Mouse (Mus musculus): Measurements from ENCODE around the gene Nars2. TPM values are rescaled to one million over a fixed set of nuclear protein-coding genes. Genes with fewer than 3 reads are reported as not detected.
"Not testable (repeated sequence)": the region's sequence is repeated elsewhere in the genome, so short reads cannot be mapped to it uniquely, and the experiment has no call there.

Gene Nars2
- polyA plus RNA-seq, 1 experiment from 2014 or later = 25.7 TPM

GRCm38 (mm10) chr7:96915452-96916105 lies 35.7 kb upstream of the Nars2 start:
- no peaks in the 10 kb centered on the region for H3K4me1 ChIP-seq (replicated peaks)
- no peaks in the 10 kb centered on the region for H3K27me3 ChIP-seq (replicated peaks)
- ATAC-seq = peak; percentile 60
- no peaks in the 10 kb centered on the region for H3K9me3 ChIP-seq
- H3K27ac ChIP-seq = no peak overlapping the region
- no peaks in the 10 kb centered on the region for H3K36me3 ChIP-seq
- no peak overlapping the region for H3K4me3 ChIP-seq (replicated peaks)
- WGBS = 1% methylated on average over 2 of the region's 2 CpGs
- no peak overlapping the region for H3K9ac ChIP-seq
- H3K4me2 ChIP-seq (replicated peaks) = no peak overlapping the region

GRCm38 (mm10) chr7:96920447-96921095 lies 30.7 kb upstream of the Nars2 start:
- H3K27ac ChIP-seq = no peak overlapping the region
- H3K4me3 ChIP-seq (replicated peaks) = no peak overlapping the region
- H3K9ac ChIP-seq = no peak overlapping the region
- no peak for ATAC-seq
- no peaks in the 10 kb centered on the region for H3K27me3 ChIP-seq (replicated peaks)
- 84% methylated on average over 7 of the region's 7 CpGs for WGBS
- no peak overlapping the region for H3K4me2 ChIP-seq (replicated peaks)
- no peaks in the 10 kb centered on the region for H3K36me3 ChIP-seq
- no peaks in the 10 kb centered on the region for H3K4me1 ChIP-seq (replicated peaks)
- H3K9me3 ChIP-seq = no peaks in the 10 kb centered on the region

- no peaks in the 10 kb centered on the region for H3K9me3 ChIP-seq
- no peaks in the 10 kb centered on the region for H3K36me3 ChIP-seq
- H3K27ac ChIP-seq = no peak overlapping the region
- 95% methylated on average over 2 of the region's 2 CpGs for WGBS
- no peak for ATAC-seq
- no peak overlapping the region for H3K4me3 ChIP-seq (replicated peaks)
- H3K27me3 ChIP-seq (replicated peaks) = no peaks in the 10 kb centered on the region
- H3K9ac ChIP-seq = no peak overlapping the region
- no peaks in the 10 kb centered on the region for H3K4me1 ChIP-seq (replicated peaks)
- H3K4me2 ChIP-seq (replicated peaks) = no peak overlapping the region
These were observed 28.4 kb upstream of the Nars2 start for GRCm38 (mm10) chr7:96922927-96923326.

DNA sequence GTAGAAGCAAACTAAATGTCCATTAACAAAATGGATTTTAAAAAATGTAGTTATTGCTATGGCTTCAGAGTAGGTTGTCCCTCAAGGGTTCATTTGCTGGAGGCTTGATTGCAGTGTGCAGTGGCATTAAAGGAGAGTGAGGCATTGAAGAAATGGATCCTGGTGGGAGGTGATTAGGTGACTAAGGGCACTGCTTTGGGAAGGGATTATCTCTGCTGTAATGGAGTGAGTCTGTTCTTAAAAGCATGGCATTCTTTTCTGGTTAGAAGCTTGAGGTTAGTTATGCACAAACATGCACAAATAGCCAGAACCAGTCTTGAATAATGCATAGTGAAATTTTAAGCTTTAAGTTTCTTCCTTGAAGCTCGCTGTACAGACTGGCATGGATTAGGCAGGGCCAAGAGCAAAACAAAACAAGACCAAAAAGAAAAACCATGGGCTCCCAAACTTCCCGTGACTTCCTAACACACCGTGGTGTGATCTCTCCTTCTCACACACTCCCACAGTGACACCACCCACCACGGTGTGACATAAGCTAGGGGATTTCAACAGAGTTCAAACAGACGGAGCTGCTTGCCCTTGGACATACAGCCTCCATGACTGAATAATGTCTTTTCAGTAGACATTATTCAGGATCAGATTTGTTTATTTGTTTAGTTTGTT lies 7.5 kb upstream of the Nars2 start:
- no peak overlapping the region for H3K27ac ChIP-seq
- H3K27me3 ChIP-seq (replicated peaks) = no peaks in the 10 kb centered on the region
- no peaks in the 10 kb centered on the region for H3K36me3 ChIP-seq
- WGBS = 79% methylated on average over 5 of the region's 5 CpGs
- no peak overlapping the region for H3K4me2 ChIP-seq (replicated peaks)
- no peak overlapping the region for H3K4me3 ChIP-seq (replicated peaks)
- no peaks in the 10 kb centered on the region for H3K4me1 ChIP-seq (replicated peaks)
- H3K9ac ChIP-seq = no peak overlapping the region
- H3K9me3 ChIP-seq = 0 out of 2 replicates have a peak, but pooled peaks cover 2% of the 10 kb centered on the region
- ATAC-seq = no peak

DNA sequence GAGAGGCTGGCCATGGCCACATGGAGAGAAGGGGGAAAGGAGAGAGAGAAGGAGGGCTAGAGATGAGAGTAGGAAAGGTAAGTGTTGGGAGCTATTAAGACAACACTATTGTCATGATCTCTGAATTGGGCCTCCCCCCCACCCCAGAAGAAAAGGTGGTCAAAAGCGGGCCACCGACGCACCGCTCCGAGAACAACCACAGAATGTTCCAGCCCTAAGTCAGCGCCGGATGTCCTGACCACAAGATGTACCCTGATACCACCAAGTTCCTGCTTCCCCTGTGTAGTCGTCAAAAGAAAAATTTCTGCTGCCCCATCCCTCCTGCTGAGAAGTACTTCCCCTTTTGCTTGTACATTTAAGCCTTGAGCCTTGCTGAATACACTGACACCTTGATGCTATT lies 4.8 kb upstream of the Nars2 start:
- 92% methylated on average over 8 of the region's 8 CpGs for WGBS
- H3K9ac ChIP-seq; H3K27me3 ChIP-seq (replicated peaks); H3K9me3 ChIP-seq; H3K36me3 ChIP-seq; ATAC-seq; H3K4me2 ChIP-seq (replicated peaks); H3K4me3 ChIP-seq (replicated peaks); H3K27ac ChIP-seq; H3K4me1 ChIP-seq (replicated peaks): not testable (repeated sequence)

DNA sequence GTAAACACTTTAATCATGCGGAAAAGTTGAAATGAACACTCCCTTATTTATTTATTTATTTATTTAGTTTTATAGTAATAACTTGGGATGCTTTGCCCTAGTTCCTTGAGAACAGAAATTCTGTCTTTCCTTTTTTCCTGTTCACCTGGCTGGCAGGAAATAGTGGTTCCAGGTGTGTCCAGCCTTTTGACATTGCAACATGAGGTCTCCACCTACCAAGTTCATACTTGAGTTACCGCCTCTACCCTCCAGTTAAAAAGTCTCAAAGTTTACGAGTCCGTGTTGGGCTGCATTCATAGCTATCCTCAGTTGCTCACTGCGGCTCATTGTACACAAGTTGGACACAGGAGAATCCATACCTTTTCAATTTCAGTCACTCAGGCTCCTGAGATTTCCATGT lies 789 bp downstream of the Nars2 start:
- no peaks in the 10 kb centered on the region for H3K27me3 ChIP-seq (replicated peaks)
- 30% methylated on average over 5 of the region's 5 CpGs for WGBS
- no peaks in the 10 kb centered on the region for H3K9me3 ChIP-seq
- H3K4me2 ChIP-seq (replicated peaks) = peak overlapping the region; percentile 80
- H3K9ac ChIP-seq = peak overlapping the region; percentile 80; the same call in 1 of the 2 replicates
- ATAC-seq = peak; percentile 9; the same call in 1 of the 2 replicates
- H3K4me3 ChIP-seq (replicated peaks) = peak overlapping the region; percentile 88
- H3K27ac ChIP-seq = no peak overlapping the region
- no peaks in the 10 kb centered on the region for H3K36me3 ChIP-seq
- 0 out of 2 replicates have a peak, but pooled peaks cover 4% of the 10 kb centered on the region for H3K4me1 ChIP-seq (replicated peaks)

DNA sequence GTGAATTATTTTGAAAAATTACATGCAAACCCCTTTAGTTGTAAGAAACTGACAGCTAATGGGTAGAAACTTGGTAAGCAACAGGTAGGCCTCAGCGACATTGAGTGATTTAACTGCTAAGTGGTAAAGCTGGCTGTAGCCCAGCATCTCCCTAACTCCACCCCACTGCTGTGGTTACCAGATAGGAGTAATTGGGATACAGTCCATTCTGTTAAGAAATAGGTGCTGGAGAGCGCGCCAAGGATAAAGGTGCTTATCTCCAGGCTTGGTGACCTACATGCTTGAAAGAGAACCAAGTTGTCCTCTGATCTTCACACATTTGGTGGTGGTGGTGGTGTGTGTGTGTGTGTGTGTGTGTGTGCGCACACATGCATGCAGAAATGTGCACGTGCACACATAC lies 7.9 kb downstream of the Nars2 start:
- Histone ChIP-seq H3K9ac (no peak overlapping the region), H3K9me3 (no peaks in the 10 kb centered on the region), H3K4me3 (replicated peaks) (no peak overlapping the region), H3K4me1 (replicated peaks) (no peaks in the 10 kb centered on the region), H3K4me2 (replicated peaks) (no peak overlapping the region), H3K27me3 (replicated peaks) (no peaks in the 10 kb centered on the region), H3K27ac (no peak overlapping the region), H3K36me3 (no peaks in the 10 kb centered on the region)
- no peak for ATAC-seq
- WGBS = 91% methylated on average over 5 of the region's 5 CpGs

GRCm38 (mm10) chr7:96967188-96967587 lies 15.9 kb downstream of the Nars2 start:
- WGBS = 49% methylated on average over 3 of the region's 3 CpGs
- Histone ChIP-seq H3K9ac (no peak overlapping the region), H3K27me3 (replicated peaks) (no peaks in the 10 kb centered on the region), H3K4me2 (replicated peaks) (no peak overlapping the region), H3K4me3 (replicated peaks) (no peak overlapping the region), H3K36me3 (no peaks in the 10 kb centered on the region), H3K9me3 (no peaks in the 10 kb centered on the region), H3K27ac (no peak overlapping the region), H3K4me1 (replicated peaks) (0 out of 2 replicates have a peak, but pooled peaks cover 4% of the 10 kb centered on the region)
- ATAC-seq = no peak

DNA sequence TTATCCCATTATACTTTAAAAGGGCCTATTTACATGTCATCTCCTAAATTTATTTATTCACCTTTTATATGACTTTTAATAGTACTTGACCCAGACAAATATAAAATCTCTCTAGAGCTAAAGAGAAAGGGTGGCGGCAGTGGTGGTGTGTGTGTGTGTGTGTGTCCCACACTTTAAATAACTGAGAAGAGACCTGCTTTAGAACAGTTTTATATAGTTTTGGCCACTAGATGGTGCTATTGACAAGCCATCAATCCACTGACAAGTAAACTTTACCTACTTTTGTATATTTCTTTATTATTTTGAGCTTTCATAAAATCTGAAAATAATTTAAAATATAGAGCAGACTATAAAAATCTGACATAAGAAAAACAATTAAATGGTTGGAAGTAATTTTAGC lies 19.1 kb downstream of the Nars2 start:
- ATAC-seq = no peak
- no peaks in the 10 kb centered on the region for H3K9me3 ChIP-seq
- H3K9ac ChIP-seq = no peak overlapping the region
- H3K36me3 ChIP-seq = no peaks in the 10 kb centered on the region
- no peaks in the 10 kb centered on the region for H3K27me3 ChIP-seq (replicated peaks)
- H3K4me3 ChIP-seq (replicated peaks) = no peak overlapping the region
- H3K4me1 ChIP-seq (replicated peaks) = 0 out of 2 replicates have a peak, but pooled peaks cover 4% of the 10 kb centered on the region
- 16% methylated on average over 1 of the region's 1 CpGs for WGBS
- H3K4me2 ChIP-seq (replicated peaks) = no peak overlapping the region
- no peak overlapping the region for H3K27ac ChIP-seq

- Histone ChIP-seq H3K27ac (no peak overlapping the region), H3K4me1 (replicated peaks) (0 out of 2 replicates have a peak, but pooled peaks cover 4% of the 10 kb centered on the region), H3K9ac (no peak overlapping the region), H3K27me3 (replicated peaks) (no peaks in the 10 kb centered on the region), H3K4me2 (replicated peaks) (0 out of 2 replicates have a peak overlapping the region, but pooled peaks have one; percentile 22), H3K9me3 (no peaks in the 10 kb centered on the region), H3K4me3 (replicated peaks) (no peak overlapping the region), H3K36me3 (no peaks in the 10 kb centered on the region)
- no peak for ATAC-seq
- 61% methylated on average over 21 of the region's 21 CpGs for WGBS
These were observed 20.0 kb downstream of the Nars2 start for GRCm38 (mm10) chr7:96971027-96971996.

DNA sequence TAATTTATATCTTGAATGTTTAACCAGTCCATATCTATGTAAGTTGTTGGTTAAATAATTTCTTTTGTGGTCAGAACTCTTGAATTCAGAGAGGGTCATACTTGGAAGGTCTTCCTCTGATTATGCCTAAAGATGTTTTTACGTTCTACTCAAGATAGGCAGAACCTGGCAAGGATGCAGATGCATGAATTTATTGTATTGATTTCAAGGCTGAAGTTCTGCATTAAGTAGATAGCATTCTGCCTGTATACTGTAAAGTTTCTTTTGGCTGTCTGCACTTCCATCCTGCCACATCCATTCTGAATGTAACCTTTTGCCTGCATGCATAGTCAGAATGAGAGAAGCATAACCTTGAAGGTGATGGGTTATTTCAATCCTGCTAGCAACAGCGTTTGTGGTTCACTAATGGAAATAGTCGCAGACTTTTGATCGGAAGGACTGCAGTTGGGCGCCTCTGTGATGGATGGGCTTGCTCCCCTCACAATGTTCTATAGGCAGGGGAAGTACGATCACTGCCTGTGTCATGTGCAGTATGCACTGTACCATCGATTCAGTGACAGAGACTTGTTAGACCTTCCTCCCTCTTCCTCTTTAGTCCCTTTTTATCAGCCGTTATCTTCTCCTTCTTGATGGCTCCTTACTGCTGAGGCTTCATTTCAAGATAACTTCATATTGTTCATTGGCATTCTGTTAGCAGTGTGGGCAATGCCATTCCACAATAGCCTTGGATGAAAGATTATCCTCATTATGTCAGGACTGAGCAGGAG lies 21.0 kb downstream of the Nars2 start:
- H3K4me3 ChIP-seq (replicated peaks) = no peak overlapping the region
- no peaks in the 10 kb centered on the region for H3K27me3 ChIP-seq (replicated peaks)
- H3K4me2 ChIP-seq (replicated peaks) = no peak overlapping the region
- no peaks in the 10 kb centered on the region for H3K36me3 ChIP-seq
- 0 out of 2 replicates have a peak, but pooled peaks cover 4% of the 10 kb centered on the region for H3K4me1 ChIP-seq (replicated peaks)
- no peak overlapping the region for H3K27ac ChIP-seq
- no peak overlapping the region for H3K9ac ChIP-seq
- no peaks in the 10 kb centered on the region for H3K9me3 ChIP-seq
- whole genome bisulfite sequencing = 77% methylated on average over 8 of the region's 8 CpGs
- no peak for ATAC-seq
